Mouse (Mus musculus) adrenal gland, postnatal 4 days (tissue): ENCODE results near the gene Scn5a. TPM values are rescaled to one million over a fixed set of nuclear protein-coding genes. Genes with fewer than 3 reads are reported as not detected.

Experiments
- DNase-seq, 2 experiments: peaks; one replicate each; pipeline ENCODE4 v3.0.0; 2021 to 2022; ENCODE audit warnings: low spot score in 2 of 2, mixed read lengths in 2 of 2
- total RNA-seq, 2 experiments: library from RNA; stranded (reverse); gene quantifications; 2 replicates each; pipeline ENCODE4 v1.2.3; 2021

Gene Scn5a
- total RNA-seq, 2 experiments from 2014 or later, result 0.25 to 0.36 TPM

- no peak for DNase-seq
These were observed 65.8 kb downstream of the Scn5a start for GRCm38 (mm10) chr9:119512993-119513392.

GRCm38 (mm10) chr9:119510902-119511301 lies 67.9 kb downstream of the Scn5a start:
- DNase-seq, result no peak

GRCm38 (mm10) chr9:119504981-119505658 lies 73.7 kb downstream of the Scn5a start:
- no peak for DNase-seq

- DNase-seq, result no peak
These were observed 75.2 kb downstream of the Scn5a start for GRCm38 (mm10) chr9:119503613-119504012.

- no peak for DNase-seq
These were observed 79.9 kb downstream of the Scn5a start for GRCm38 (mm10) chr9:119498885-119499284.

GRCm38 (mm10) chr9:119498247-119498607 lies 80.6 kb downstream of the Scn5a start:
- DNase-seq, result no peak

GRCm38 (mm10) chr9:119497546-119498246 lies 81.1 kb downstream of the Scn5a start:
- no peak for DNase-seq

- no peak for DNase-seq
These were observed 81.9 kb downstream of the Scn5a start for GRCm38 (mm10) chr9:119496960-119497359.

- DNase-seq, result no peak
These were observed 82.5 kb downstream of the Scn5a start for GRCm38 (mm10) chr9:119496354-119496753.

- DNase-seq, result no peak
These were observed 93.9 kb downstream of the Scn5a start for GRCm38 (mm10) chr9:119484868-119485267.

- DNase-seq, result no peak
These were observed 94.4 kb downstream of the Scn5a start for GRCm38 (mm10) chr9:119484420-119484819.

GRCm38 (mm10) chr9:119483554-119484353 lies 95.1 kb downstream of the Scn5a start:
- no peak for DNase-seq

- DNase-seq, result no peak
These were observed 97.2 kb downstream of the Scn5a start for GRCm38 (mm10) chr9:119481612-119482011.

GRCm38 (mm10) chr9:119479297-119479696 lies 99.5 kb downstream of the Scn5a start:
- DNase-seq, result peak in 1 of 2 experiments; percentile 35

- DNase-seq, result no peak
These were observed 100.5 kb downstream of the Scn5a start for GRCm38 (mm10) chr9:119478345-119478744.

GRCm38 (mm10) chr9:119477754-119478153 lies 101.1 kb downstream of the Scn5a start:
- no peak for DNase-seq

GRCm38 (mm10) chr9:119474717-119475611 lies 103.9 kb downstream of the Scn5a start:
- no peak for DNase-seq

- no peak for DNase-seq
These were observed 105.1 kb downstream of the Scn5a start for GRCm38 (mm10) chr9:119473608-119474164.

- no peak for DNase-seq
These were observed 105.8 kb downstream of the Scn5a start for GRCm38 (mm10) chr9:119473011-119473410.

- DNase-seq, result no peak
These were observed 106.4 kb downstream of the Scn5a start for GRCm38 (mm10) chr9:119472412-119472918.
